Mouse (Mus musculus): ENCODE measurements around the gene Tle3. TPM values are rescaled to one million over a fixed set of nuclear protein-coding genes. Genes with fewer than 3 reads are reported as not detected.

Tle3 gene
- polyA plus RNA-seq, 1 experiment from 2014 or later: 18.6 TPM

GRCm38 (mm10) chr9:61336591-61337587, 35.3 kb upstream of the Tle3 start:
- 20% methylated on average over 17 of the region's 17 CpGs for WGBS
- Histone ChIP-seq H3K4me3 (replicated peaks) (no peak overlapping the region), H3K4me1 (replicated peaks) (peaks cover 27% of the 10 kb centered on the region), H3K27me3 (replicated peaks) (0 out of 2 replicates have a peak, but pooled peaks cover 2% of the 10 kb centered on the region), H3K36me3 (no peaks in the 10 kb centered on the region), H3K9me3 (no peaks in the 10 kb centered on the region), H3K4me2 (replicated peaks) (no peak overlapping the region), H3K27ac (no peak overlapping the region), H3K9ac (no peak overlapping the region)
- peak; percentile 64 for ATAC-seq

DNA sequence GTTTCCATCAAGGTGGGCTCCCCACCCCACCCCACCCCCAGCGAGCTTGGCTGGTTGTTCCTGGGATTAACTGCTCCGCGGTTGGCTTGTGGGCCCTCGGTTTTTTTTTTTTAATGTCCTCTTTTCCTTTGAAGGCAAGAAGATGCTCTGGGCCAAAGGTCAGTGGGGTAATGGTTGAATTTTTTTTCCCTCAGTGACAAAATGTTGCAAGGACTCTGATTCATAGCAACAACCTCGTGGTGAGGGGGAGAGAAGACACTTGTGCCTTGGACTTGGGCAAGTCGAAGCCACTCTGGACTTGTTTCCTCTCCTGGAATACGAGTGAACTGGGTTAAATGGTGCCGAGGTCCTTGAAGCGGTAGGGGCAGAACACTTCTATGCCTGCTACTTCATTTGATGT, 34.5 kb upstream of the Tle3 start:
- no peak overlapping the region for H3K9ac ChIP-seq
- no peak overlapping the region for H3K4me2 ChIP-seq (replicated peaks)
- 0 out of 2 replicates have a peak, but pooled peaks cover 2% of the 10 kb centered on the region for H3K27me3 ChIP-seq (replicated peaks)
- no peaks in the 10 kb centered on the region for H3K9me3 ChIP-seq
- ATAC-seq: no peak
- H3K27ac ChIP-seq: no peak overlapping the region
- 18% methylated on average over 9 of the region's 9 CpGs for WGBS
- H3K4me3 ChIP-seq (replicated peaks): no peak overlapping the region
- H3K36me3 ChIP-seq: no peaks in the 10 kb centered on the region
- peaks cover 27% of the 10 kb centered on the region for H3K4me1 ChIP-seq (replicated peaks)

DNA sequence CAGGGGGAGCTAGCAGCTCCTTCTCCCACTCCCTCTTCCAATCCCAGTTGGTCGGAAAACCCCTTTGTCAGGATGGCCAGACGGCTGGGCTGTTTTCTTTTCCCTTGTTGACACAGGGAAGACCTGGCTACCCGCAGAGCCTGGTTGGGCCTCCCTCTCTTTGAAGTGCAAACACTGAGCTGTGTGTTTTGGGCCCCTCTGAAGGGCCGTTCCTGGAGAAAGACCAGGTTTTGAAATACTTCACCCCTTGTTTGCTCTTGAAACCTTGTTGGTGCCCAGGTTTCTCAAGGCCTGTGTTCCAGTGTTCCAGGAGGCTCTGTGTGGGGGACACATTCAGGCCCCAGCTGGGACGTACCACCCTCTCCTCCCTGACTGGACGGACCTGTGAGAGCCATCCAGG, 32.9 kb upstream of the Tle3 start:
- 0 out of 2 replicates have a peak, but pooled peaks cover 2% of the 10 kb centered on the region for H3K27me3 ChIP-seq (replicated peaks)
- H3K4me2 ChIP-seq (replicated peaks): no peak overlapping the region
- H3K36me3 ChIP-seq: no peaks in the 10 kb centered on the region
- peaks cover 27% of the 10 kb centered on the region for H3K4me1 ChIP-seq (replicated peaks)
- H3K4me3 ChIP-seq (replicated peaks): no peak overlapping the region
- no peak overlapping the region for H3K9ac ChIP-seq
- peak; percentile 44; the same call in 1 of the 2 replicates for ATAC-seq
- H3K9me3 ChIP-seq: no peaks in the 10 kb centered on the region
- 47% methylated on average over 6 of the region's 6 CpGs for WGBS
- H3K27ac ChIP-seq: no peak overlapping the region

DNA sequence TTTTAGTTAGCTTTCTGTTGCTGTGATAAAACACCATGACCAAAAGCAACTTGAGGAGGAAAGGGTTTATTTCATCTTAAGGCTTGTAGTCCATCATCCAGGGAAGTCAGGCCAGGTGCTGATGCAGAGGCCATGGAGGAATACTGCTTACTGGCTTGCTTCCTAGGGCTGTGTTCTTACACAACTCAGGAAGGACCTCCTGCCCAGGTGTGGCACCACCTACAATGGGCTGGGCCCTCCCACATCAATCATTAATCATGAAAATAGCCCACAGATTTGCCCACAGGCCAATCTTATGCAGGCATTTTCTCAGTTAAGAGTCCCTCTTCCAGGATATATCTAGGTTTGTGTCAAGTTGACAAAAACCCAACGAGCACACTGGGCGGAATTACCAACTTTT, 31.8 kb upstream of the Tle3 start:
- H3K27ac ChIP-seq: no peak overlapping the region
- H3K9ac ChIP-seq: no peak overlapping the region
- H3K4me3 ChIP-seq (replicated peaks): no peak overlapping the region
- H3K4me2 ChIP-seq (replicated peaks): no peak overlapping the region
- ATAC-seq: peak; percentile 72; the same call in 1 of the 2 replicates
- H3K27me3 ChIP-seq (replicated peaks): no peaks in the 10 kb centered on the region
- no peaks in the 10 kb centered on the region for H3K9me3 ChIP-seq
- H3K4me1 ChIP-seq (replicated peaks): peaks cover 27% of the 10 kb centered on the region
- WGBS: 77% methylated on average over 2 of the region's 2 CpGs
- H3K36me3 ChIP-seq: no peaks in the 10 kb centered on the region

- no peak overlapping the region for H3K4me3 ChIP-seq (replicated peaks)
- H3K4me2 ChIP-seq (replicated peaks): no peak overlapping the region
- no peak overlapping the region for H3K9ac ChIP-seq
- no peaks in the 10 kb centered on the region for H3K36me3 ChIP-seq
- ATAC-seq: no peak
- 79% methylated on average over 6 of the region's 6 CpGs for WGBS
- H3K9me3 ChIP-seq: no peaks in the 10 kb centered on the region
- peaks cover 18% of the 10 kb centered on the region for H3K4me1 ChIP-seq (replicated peaks)
- H3K27me3 ChIP-seq (replicated peaks): no peaks in the 10 kb centered on the region
- H3K27ac ChIP-seq: no peak overlapping the region
These were observed 29.9 kb upstream of the Tle3 start for GRCm38 (mm10) chr9:61342297-61342696.

GRCm38 (mm10) chr9:61344684-61345083, 27.5 kb upstream of the Tle3 start:
- no peak for ATAC-seq
- 69% methylated on average over 6 of the region's 6 CpGs for WGBS
- H3K27me3 ChIP-seq (replicated peaks): no peaks in the 10 kb centered on the region
- no peak overlapping the region for H3K27ac ChIP-seq
- no peaks in the 10 kb centered on the region for H3K9me3 ChIP-seq
- no peak overlapping the region for H3K4me3 ChIP-seq (replicated peaks)
- H3K36me3 ChIP-seq: no peaks in the 10 kb centered on the region
- peaks cover 2% of the 10 kb centered on the region for H3K4me1 ChIP-seq (replicated peaks)
- no peak overlapping the region for H3K4me2 ChIP-seq (replicated peaks)
- H3K9ac ChIP-seq: no peak overlapping the region

- Histone ChIP-seq H3K9ac (no peak overlapping the region), H3K27ac (no peak overlapping the region), H3K27me3 (replicated peaks) (no peaks in the 10 kb centered on the region), H3K9me3 (no peaks in the 10 kb centered on the region), H3K36me3 (no peaks in the 10 kb centered on the region), H3K4me1 (replicated peaks) (peaks cover 7% of the 10 kb centered on the region), H3K4me2 (replicated peaks) (no peak overlapping the region), H3K4me3 (replicated peaks) (no peak overlapping the region)
- 32% methylated on average over 7 of the region's 7 CpGs for WGBS
- ATAC-seq: no peak
These were observed 25.2 kb upstream of the Tle3 start for GRCm38 (mm10) chr9:61347011-61347410.

DNA sequence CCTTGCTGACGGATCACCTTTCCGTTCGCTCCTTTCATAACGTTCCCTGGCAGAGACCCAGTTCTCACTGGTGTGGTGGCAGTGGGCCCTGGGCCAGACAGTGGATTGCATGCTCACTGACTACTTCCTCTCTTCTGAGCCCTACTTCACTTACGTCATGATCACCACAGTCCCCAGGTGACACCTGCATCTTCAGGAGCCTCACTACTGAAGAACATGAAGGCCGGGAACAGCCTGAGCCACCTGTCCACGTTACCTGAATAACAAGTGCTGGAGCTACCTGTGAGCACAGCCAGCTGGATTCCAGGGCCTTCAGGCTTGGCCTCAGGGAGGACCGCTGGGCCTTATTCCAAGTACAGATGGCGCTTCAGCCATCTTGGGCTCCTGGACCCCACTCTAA, 24.1 kb upstream of the Tle3 start:
- no peak overlapping the region for H3K9ac ChIP-seq
- no peak for ATAC-seq
- no peaks in the 10 kb centered on the region for H3K27me3 ChIP-seq (replicated peaks)
- no peak overlapping the region for H3K27ac ChIP-seq
- H3K4me2 ChIP-seq (replicated peaks): no peak overlapping the region
- peaks cover 7% of the 10 kb centered on the region for H3K4me1 ChIP-seq (replicated peaks)
- no peaks in the 10 kb centered on the region for H3K9me3 ChIP-seq
- no peak overlapping the region for H3K4me3 ChIP-seq (replicated peaks)
- no peaks in the 10 kb centered on the region for H3K36me3 ChIP-seq
- 80% methylated on average over 9 of the region's 9 CpGs for WGBS

GRCm38 (mm10) chr9:61348616-61349015, 23.6 kb upstream of the Tle3 start:
- H3K9me3 ChIP-seq: no peaks in the 10 kb centered on the region
- WGBS: 74% methylated on average over 6 of the region's 6 CpGs
- H3K4me2 ChIP-seq (replicated peaks): no peak overlapping the region
- ATAC-seq: no peak
- no peaks in the 10 kb centered on the region for H3K36me3 ChIP-seq
- no peaks in the 10 kb centered on the region for H3K27me3 ChIP-seq (replicated peaks)
- no peak overlapping the region for H3K9ac ChIP-seq
- H3K27ac ChIP-seq: no peak overlapping the region
- H3K4me1 ChIP-seq (replicated peaks): peaks cover 7% of the 10 kb centered on the region
- H3K4me3 ChIP-seq (replicated peaks): no peak overlapping the region

- Histone ChIP-seq H3K4me1 (replicated peaks) (peaks cover 7% of the 10 kb centered on the region), H3K36me3 (no peaks in the 10 kb centered on the region), H3K9ac (no peak overlapping the region), H3K4me3 (replicated peaks) (no peak overlapping the region), H3K4me2 (replicated peaks) (no peak overlapping the region), H3K27ac (no peak overlapping the region), H3K9me3 (no peaks in the 10 kb centered on the region), H3K27me3 (replicated peaks) (no peaks in the 10 kb centered on the region)
- no peak for ATAC-seq
- WGBS: 76% methylated on average over 7 of the region's 7 CpGs
These were observed 22.5 kb upstream of the Tle3 start for GRCm38 (mm10) chr9:61349697-61350096.

DNA sequence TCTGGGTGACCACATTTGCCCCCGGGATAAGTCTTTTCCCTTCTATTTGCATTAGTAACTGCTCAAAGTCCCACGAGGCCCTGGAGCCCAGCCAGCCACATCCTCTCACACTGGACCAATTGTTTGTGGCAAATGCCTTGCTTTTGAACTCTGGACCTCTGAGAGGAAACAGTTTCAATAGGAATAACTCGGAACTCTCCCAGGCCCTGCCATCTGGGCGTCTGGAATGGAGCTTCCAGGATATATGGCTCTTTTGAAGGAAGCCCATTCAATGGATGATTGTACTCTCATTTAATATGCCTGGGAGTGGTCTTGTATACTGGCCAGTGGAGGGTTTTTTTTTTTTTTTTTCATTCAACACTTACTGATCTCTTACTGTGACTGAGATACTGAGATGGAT, 21.0 kb upstream of the Tle3 start:
- Histone ChIP-seq H3K4me2 (replicated peaks) (no peak overlapping the region), H3K27ac (peak overlapping the region; percentile 58; the same call in 1 of the 2 replicates), H3K36me3 (no peaks in the 10 kb centered on the region), H3K27me3 (replicated peaks) (no peaks in the 10 kb centered on the region), H3K9me3 (no peaks in the 10 kb centered on the region), H3K4me1 (replicated peaks) (peaks cover 7% of the 10 kb centered on the region), H3K4me3 (replicated peaks) (no peak overlapping the region), H3K9ac (no peak overlapping the region)
- 16% methylated on average over 4 of the region's 4 CpGs for WGBS
- peak; percentile 83 for ATAC-seq

DNA sequence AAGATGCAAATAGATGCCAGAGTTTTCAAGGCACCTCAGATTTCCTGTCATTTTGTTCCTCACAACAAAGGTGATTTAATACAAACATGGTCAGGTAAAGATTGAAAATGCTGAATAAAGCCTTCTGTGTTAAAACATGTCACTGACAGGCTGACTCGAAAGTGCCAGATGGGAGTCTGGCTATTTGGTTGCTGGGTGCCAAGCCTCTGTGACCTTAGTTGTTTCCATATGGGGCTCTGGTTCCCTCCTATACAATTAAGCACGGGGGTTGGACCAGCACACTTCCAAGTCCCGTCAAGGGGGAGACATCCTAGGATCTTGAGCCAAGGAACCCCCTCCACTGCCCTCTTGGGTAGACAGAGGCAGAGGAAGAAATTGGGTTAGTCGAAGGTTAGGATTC, 13.2 kb upstream of the Tle3 start:
- no peaks in the 10 kb centered on the region for H3K9me3 ChIP-seq
- no peak overlapping the region for H3K9ac ChIP-seq
- no peak overlapping the region for H3K4me3 ChIP-seq (replicated peaks)
- 59% methylated on average over 4 of the region's 4 CpGs for WGBS
- no peaks in the 10 kb centered on the region for H3K27me3 ChIP-seq (replicated peaks)
- ATAC-seq: no peak
- peaks cover 13% of the 10 kb centered on the region for H3K4me1 ChIP-seq (replicated peaks)
- no peak overlapping the region for H3K27ac ChIP-seq
- no peak overlapping the region for H3K4me2 ChIP-seq (replicated peaks)
- no peaks in the 10 kb centered on the region for H3K36me3 ChIP-seq

DNA sequence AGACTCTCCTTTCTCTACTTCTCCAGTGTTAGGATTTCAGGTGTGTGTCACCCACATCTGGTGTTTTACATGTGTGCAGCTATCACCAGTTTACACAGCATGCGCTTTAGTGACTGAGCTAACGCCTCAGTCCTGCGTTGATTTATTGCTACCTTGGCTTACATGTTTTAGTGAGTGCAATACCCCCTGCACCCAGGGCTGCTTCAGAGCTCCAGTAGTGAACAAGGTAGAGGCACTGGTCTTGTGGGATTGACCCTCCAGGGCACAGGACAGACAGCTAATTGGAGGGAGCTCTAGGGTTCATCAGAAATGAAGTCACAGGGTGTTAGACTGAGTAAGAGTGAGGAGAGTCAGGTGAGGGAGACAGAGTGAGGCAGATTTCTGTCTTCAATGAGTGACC, 12.4 kb upstream of the Tle3 start:
- 82% methylated on average over 3 of the region's 3 CpGs for WGBS
- Histone ChIP-seq H3K4me1 (replicated peaks) (peaks cover 13% of the 10 kb centered on the region), H3K4me3 (replicated peaks) (no peak overlapping the region), H3K9me3 (no peaks in the 10 kb centered on the region), H3K36me3 (no peaks in the 10 kb centered on the region), H3K4me2 (replicated peaks) (no peak overlapping the region), H3K27me3 (replicated peaks) (no peaks in the 10 kb centered on the region), H3K9ac (no peak overlapping the region), H3K27ac (no peak overlapping the region)
- ATAC-seq: no peak

Data from intestine, embryonic 15.5 days (tissue).